ENCODE assay signal across 16 mouse cellular contexts in genomic region chr16:36631607-36632006, GRCm38 (mm10).
"Had no signal": no experiment of that assay in that cellular context is flagged by ENCODE, and none has a peak within 500 bp of the region (broad histone marks: within the 10 kb centered on the region; RNA-seq: fewer than 3 reads in every experiment).

No protein-coding gene starts in this region.

- H3K27me3 ChIP-seq: limb, embryonic 13.5 days; megakaryocyte, embryonic 14.5 days; midbrain, embryonic 15.5 days; neural tube, embryonic 13.5 days; stomach, embryonic 15.5 days had no signal

- DNase-seq: kidney, adult 8-10 months; kidney, postnatal 36 days; layer of hippocampus, adult 9-11 months; layer of hippocampus, postnatal 36 days; left cerebral cortex, postnatal 4 days; lung, adult 2 months; right cerebral cortex, postnatal 14 days; thymus, postnatal 4 days had no signal

- H3K9me3 ChIP-seq: limb, embryonic 13.5 days; megakaryocyte, embryonic 14.5 days; midbrain, embryonic 15.5 days; neural tube, embryonic 13.5 days; stomach, embryonic 15.5 days had no signal

- H3K4me2 ChIP-seq: limb, embryonic 13.5 days; midbrain, embryonic 11.5 days; midbrain, embryonic 15.5 days; neural tube, embryonic 13.5 days; stomach, embryonic 15.5 days had no signal

- H3K9ac ChIP-seq: limb, embryonic 13.5 days; liver, embryonic 14.5 days; midbrain, embryonic 15.5 days; neural tube, embryonic 13.5 days; stomach, embryonic 15.5 days had no signal

- H3K27ac ChIP-seq: limb, embryonic 13.5 days; liver, embryonic 14.5 days; midbrain, embryonic 15.5 days; neural tube, embryonic 13.5 days; stomach, embryonic 15.5 days had no signal

- H3K36me3 ChIP-seq: limb, embryonic 13.5 days; midbrain, embryonic 15.5 days; neural tube, embryonic 13.5 days; stomach, embryonic 15.5 days had no signal

- H3K4me1 ChIP-seq: limb, embryonic 13.5 days; midbrain, embryonic 15.5 days; neural tube, embryonic 13.5 days; stomach, embryonic 15.5 days had no signal

- ATAC-seq: intestine, postnatal 0 days; midbrain, embryonic 15.5 days had no signal

- H3K4me3 ChIP-seq: limb, embryonic 13.5 days; megakaryocyte, embryonic 14.5 days; midbrain, embryonic 15.5 days; neural tube, embryonic 13.5 days; stomach, embryonic 15.5 days had no signal
